Mouse (Mus musculus) gastrocnemius, postnatal 25 days (tissue): Measurements from ENCODE around the gene Bhlha15. TPM values are rescaled to one million over a fixed set of nuclear protein-coding genes. Genes with fewer than 3 reads are reported as not detected.

ENCODE experiments used
- DNase-seq: peaks from one replicate; pipeline ENCODE4 v3.0.0; 2022
- long read RNA-seq, 2 experiments: library from polyadenylated mRNA; stranded (forward); transcript quantifications; one replicate each; pipeline ENCODE4 v2.0.0; 2021
- total RNA-seq, 2 experiments: library from RNA; stranded (reverse); gene quantifications; 1 replicate in 1 of 2; 2 replicates in 1 of 2; pipeline ENCODE4 v1.2.3; 2021

Gene Bhlha15
- not detected for total RNA-seq
- long read RNA-seq, experiment 1, result 0 reads
- long read RNA-seq, experiment 2, result 0 reads

- DNase-seq, result peak; percentile 36
These were observed at the start of gene Bhlha15 for GRCm38 (mm10) chr5:144189950-144190583. Gene Bhlha15 (plus strand): TSS chr5:144190286.

- no peak for DNase-seq
These were observed 46.6 kb upstream of the Bhlha15 start for GRCm38 (mm10) chr5:144143531-144143930.

- DNase-seq, result no peak
These were observed 43.2 kb upstream of the Bhlha15 start for GRCm38 (mm10) chr5:144146898-144147297.

GRCm38 (mm10) chr5:144149530-144149929, 40.6 kb upstream of the Bhlha15 start:
- no peak for DNase-seq

GRCm38 (mm10) chr5:144151270-144151669, 38.8 kb upstream of the Bhlha15 start:
- no peak for DNase-seq

GRCm38 (mm10) chr5:144154528-144154927, 35.6 kb upstream of the Bhlha15 start:
- DNase-seq, result no peak

GRCm38 (mm10) chr5:144158604-144159003, 31.5 kb upstream of the Bhlha15 start:
- DNase-seq, result peak; percentile 66

- no peak for DNase-seq
These were observed 30.9 kb upstream of the Bhlha15 start for GRCm38 (mm10) chr5:144159137-144159536.

GRCm38 (mm10) chr5:144162080-144162812, 27.8 kb upstream of the Bhlha15 start:
- DNase-seq, result no peak

GRCm38 (mm10) chr5:144162813-144163517, 27.1 kb upstream of the Bhlha15 start:
- peak; percentile 26 for DNase-seq

- DNase-seq, result no peak
These were observed 24.3 kb upstream of the Bhlha15 start for GRCm38 (mm10) chr5:144165756-144166155.

GRCm38 (mm10) chr5:144169275-144169975, 20.7 kb upstream of the Bhlha15 start:
- no peak for DNase-seq

GRCm38 (mm10) chr5:144173648-144174047, 16.4 kb upstream of the Bhlha15 start:
- no peak for DNase-seq

GRCm38 (mm10) chr5:144178216-144178615, 11.9 kb upstream of the Bhlha15 start:
- no peak for DNase-seq

GRCm38 (mm10) chr5:144181249-144181648, 8.8 kb upstream of the Bhlha15 start:
- DNase-seq, result no peak

GRCm38 (mm10) chr5:144182542-144183247, 7.4 kb upstream of the Bhlha15 start:
- DNase-seq, result no peak

GRCm38 (mm10) chr5:144183248-144183559, 6.9 kb upstream of the Bhlha15 start:
- no peak for DNase-seq

GRCm38 (mm10) chr5:144183647-144184335, 6.3 kb upstream of the Bhlha15 start:
- DNase-seq, result peak; percentile 78

- no peak for DNase-seq
These were observed 5.6 kb upstream of the Bhlha15 start for GRCm38 (mm10) chr5:144184350-144185045.

GRCm38 (mm10) chr5:144188422-144188821, 1.7 kb upstream of the Bhlha15 start:
- no peak for DNase-seq

GRCm38 (mm10) chr5:144189327-144189726, 759 bp upstream of the Bhlha15 start:
- DNase-seq, result no peak
